In the genomic region with DNA sequence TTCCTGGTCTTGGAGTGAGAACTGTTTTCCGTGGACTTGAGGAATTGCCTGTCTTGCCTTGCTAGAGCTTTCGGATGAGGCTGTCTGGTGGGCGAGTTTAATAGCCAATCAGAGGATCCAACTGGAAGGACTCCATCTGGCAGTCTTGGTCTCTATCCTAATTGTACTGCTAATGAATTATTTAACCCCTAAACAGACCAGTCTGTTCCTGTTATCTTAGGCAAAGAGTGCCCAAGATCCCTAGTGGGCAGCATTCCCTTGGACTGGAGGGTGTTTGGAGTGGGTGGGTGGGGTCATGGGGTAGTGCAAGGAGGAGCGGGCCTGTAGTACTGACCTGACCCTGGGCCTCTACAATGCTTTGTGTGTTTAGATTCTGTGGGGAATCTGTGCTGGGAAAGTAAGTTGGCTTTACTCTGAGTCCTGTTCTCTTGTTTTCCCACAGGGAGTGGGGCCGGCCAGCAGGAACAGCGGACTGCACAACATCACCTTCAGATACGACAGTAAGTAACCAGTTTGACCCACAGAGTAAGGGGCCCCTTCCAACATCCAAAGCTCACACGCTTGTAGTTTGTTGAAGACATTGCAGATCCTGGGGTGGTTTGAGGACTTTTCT, we compare ENCODE assay signal across 9 mouse cellular contexts. TPM values are rescaled to one million over a fixed set of nuclear protein-coding genes. Genes with fewer than 3 reads are reported as not detected.
DNase-seq lines count a peak whose midpoint lies in the region; ATAC-seq and TF ChIP-seq lines count a peak whose summit lies in the region.
"Had no signal": no experiment of that assay in that cellular context is flagged by ENCODE, and none has a peak within 500 bp of the region (broad histone marks: within the 10 kb centered on the region; RNA-seq: fewer than 3 reads in every experiment).

No protein-coding gene starts in this region.

- H3K9ac ChIP-seq in midbrain, embryonic 16.5 days (ENCODE audit: low read depth, low read length): no peak overlapping the region
- H3K9ac ChIP-seq in hindbrain, embryonic 16.5 days (ENCODE audit: low read depth, low read length): no peak overlapping the region
- H3K9ac ChIP-seq in stomach, postnatal 0 days (ENCODE audit: low read length): no peak overlapping the region

- no peaks in the 10 kb centered on the region for H3K9me3 ChIP-seq in heart, embryonic 10.5 days
- no peaks in the 10 kb centered on the region for H3K9me3 ChIP-seq in midbrain, embryonic 16.5 days (replicated peaks; ENCODE audit: control insufficient read depth, low read length, poor library complexity, severe bottlenecking)
- no peaks in the 10 kb centered on the region for H3K9me3 ChIP-seq in midbrain, embryonic 10.5 days (replicated peaks)
- no peaks in the 10 kb centered on the region for H3K9me3 ChIP-seq in hindbrain, embryonic 16.5 days (ENCODE audit: control insufficient read depth, low read length)
- no peaks in the 10 kb centered on the region for H3K9me3 ChIP-seq in stomach, postnatal 0 days (ENCODE audit: control insufficient read depth, low read length)

- peak overlapping the region; percentile 8; the same call in 1 of the 2 replicates for H3K4me3 ChIP-seq in heart, embryonic 10.5 days
- no peak overlapping the region for H3K4me3 ChIP-seq in midbrain, embryonic 16.5 days (ENCODE audit: low read depth, low read length)
- H3K4me3 ChIP-seq in midbrain, embryonic 10.5 days: no peak overlapping the region
- no peak overlapping the region for H3K4me3 ChIP-seq in hindbrain, embryonic 16.5 days (ENCODE audit: low read length)
- H3K4me3 ChIP-seq in stomach, postnatal 0 days (ENCODE audit: low read depth, low read length): no peak overlapping the region

- TF ChIP-seq CTCF in stomach, postnatal 0 days (IDR thresholded peaks at IDR 0.05; ENCODE audit: low read depth): no peak

- H3K4me2 ChIP-seq in midbrain, embryonic 16.5 days (ENCODE audit: low read length): no peak overlapping the region
- H3K4me2 ChIP-seq in hindbrain, embryonic 16.5 days (ENCODE audit: low read length): no peak overlapping the region
- no peak overlapping the region for H3K4me2 ChIP-seq in stomach, postnatal 0 days (replicated peaks; ENCODE audit: low read depth)

- H3K27ac ChIP-seq in heart, embryonic 10.5 days: peak overlapping the region; percentile 84
- peak overlapping the region; percentile 11; the same call in 1 of the 2 replicates for H3K27ac ChIP-seq in midbrain, embryonic 16.5 days (ENCODE audit: low read length)
- H3K27ac ChIP-seq in midbrain, embryonic 10.5 days (replicated peaks): no peak overlapping the region
- no peak overlapping the region for H3K27ac ChIP-seq in hindbrain, embryonic 16.5 days (ENCODE audit: low read depth, low read length)
- H3K27ac ChIP-seq in stomach, postnatal 0 days (replicated peaks): peak overlapping the region; percentile 35

- DNase-seq in heart, embryonic 10.5 days (ENCODE audit: low spot score): no peak
- no peak for DNase-seq in heart, adult 9 months (ENCODE audit: low spot score in 2 of 2)
- DNase-seq in midbrain, embryonic 10.5 days (ENCODE audit: low spot score): no peak
- DNase-seq in stomach, postnatal 0 days (ENCODE audit: low spot score): no peak
- DNase-seq in adrenal gland, postnatal 14 days: no peak
- DNase-seq: lung, postnatal 14 days had no signal

- H3K4me1 ChIP-seq in heart, embryonic 10.5 days: peaks cover 66% of the 10 kb centered on the region
- H3K4me1 ChIP-seq in midbrain, embryonic 16.5 days (ENCODE audit: control insufficient read depth, insufficient read depth, low read length): no peaks in the 10 kb centered on the region; the same call in 1 of the 2 replicates
- H3K4me1 ChIP-seq in midbrain, embryonic 10.5 days: peaks cover 47% of the 10 kb centered on the region
- H3K4me1 ChIP-seq in hindbrain, embryonic 16.5 days (ENCODE audit: control insufficient read depth, insufficient read depth, low read depth, low read length): peaks cover 11% of the 10 kb centered on the region
- H3K4me1 ChIP-seq in stomach, postnatal 0 days (replicated peaks; ENCODE audit: control insufficient read depth, insufficient read depth): peaks cover 17% of the 10 kb centered on the region

- H3K36me3 ChIP-seq in heart, embryonic 10.5 days: no peaks in the 10 kb centered on the region
- no peaks in the 10 kb centered on the region for H3K36me3 ChIP-seq in midbrain, embryonic 16.5 days (ENCODE audit: control insufficient read depth, insufficient read depth, low read length)
- H3K36me3 ChIP-seq in midbrain, embryonic 10.5 days: peaks cover 21% of the 10 kb centered on the region
- no peaks in the 10 kb centered on the region for H3K36me3 ChIP-seq in hindbrain, embryonic 16.5 days (ENCODE audit: control insufficient read depth, insufficient read depth, low read length)
- H3K36me3 ChIP-seq in stomach, postnatal 0 days (ENCODE audit: control insufficient read depth, insufficient read depth, low read length): no peaks in the 10 kb centered on the region

- no peaks in the 10 kb centered on the region for H3K27me3 ChIP-seq in heart, embryonic 10.5 days (ENCODE audit: insufficient read depth, poor library complexity, severe bottlenecking)
- no peaks in the 10 kb centered on the region for H3K27me3 ChIP-seq in midbrain, embryonic 16.5 days (ENCODE audit: control insufficient read depth, insufficient read depth, low read depth, low read length)
- H3K27me3 ChIP-seq in midbrain, embryonic 10.5 days (ENCODE audit: low read depth, poor library complexity, severe bottlenecking): peaks cover 9% of the 10 kb centered on the region; the same call in 1 of the 2 replicates
- no peaks in the 10 kb centered on the region for H3K27me3 ChIP-seq in hindbrain, embryonic 16.5 days (replicated peaks; ENCODE audit: control insufficient read depth, insufficient read depth, low read length)
- H3K27me3 ChIP-seq in stomach, postnatal 0 days (ENCODE audit: control insufficient read depth, insufficient read depth, low read length): no peaks in the 10 kb centered on the region

- ATAC-seq in midbrain, embryonic 16.5 days: no peak
- peak; percentile 65 for ATAC-seq in hindbrain, embryonic 16.5 days
- ATAC-seq in stomach, postnatal 0 days (ENCODE audit: low FRiP score, low TSS enrichment): no peak
- no peak for ATAC-seq in monocyte, adult 5-6 weeks (replicated peaks; ENCODE audit: insufficient number of reproducible peaks, low FRiP score, low TSS enrichment, poor library complexity, severe bottlenecking)

- WGBS in heart, embryonic 10.5 days: 62% methylated on average over 8 of the region's 8 CpGs
- 56% methylated on average over 8 of the region's 8 CpGs for WGBS in midbrain, embryonic 16.5 days
- WGBS in midbrain, embryonic 10.5 days: 88% methylated on average over 8 of the region's 8 CpGs
- 39% methylated on average over 8 of the region's 8 CpGs for WGBS in hindbrain, embryonic 16.5 days
- 44% methylated on average over 8 of the region's 8 CpGs for WGBS in stomach, postnatal 0 days

- TF ChIP-seq EP300 in stomach, postnatal 0 days (optimal IDR thresholded peaks at IDR 0.05): no peak

RNA-seq across cellular contexts. Expression of gene Il17rd, which starts 37.3 kb away (rescaled TPM):
- polyA plus RNA-seq in heart, embryonic 10.5 days (2016; fragmentation: Nextera tagmentation; extraction: Ambion mirVana): 2.6 and 3.0 TPM in 2 replicates
- polyA plus RNA-seq in midbrain, embryonic 16.5 days (2015; fragmentation: Nextera tagmentation; extraction: Ambion mirVana): 1.9 and 2.3 TPM in 2 replicates
- polyA plus RNA-seq in midbrain, embryonic 10.5 days (2016; fragmentation: Nextera tagmentation; extraction: Ambion mirVana): 6.4 and 7.6 TPM in 2 replicates
- polyA plus RNA-seq in hindbrain, embryonic 16.5 days (2015; fragmentation: Nextera tagmentation; extraction: Ambion mirVana): 2.5 and 2.8 TPM in 2 replicates
- polyA plus RNA-seq in stomach, postnatal 0 days (2015; fragmentation: Nextera tagmentation; extraction: Ambion mirVana): 1.0 and 1.1 TPM in 2 replicates
- 3.6 and 5.2 TPM in 2 replicates for total RNA-seq in adrenal gland, postnatal 14 days (2021)
- 0.29 to 1.1 TPM (median 0.49 TPM) in 3 replicates for total RNA-seq in monocyte, adult 5-6 weeks (2017)

RNA-seq across cellular contexts. Expression of gene Arhgef3, which starts 38.7 kb away (rescaled TPM):
- polyA plus RNA-seq in heart, embryonic 10.5 days (2016; fragmentation: Nextera tagmentation; extraction: Ambion mirVana): 8.6 and 13.0 TPM in 2 replicates
- polyA plus RNA-seq in midbrain, embryonic 16.5 days (2015; fragmentation: Nextera tagmentation; extraction: Ambion mirVana): 7.8 and 10.8 TPM in 2 replicates
- polyA plus RNA-seq in midbrain, embryonic 10.5 days (2016; fragmentation: Nextera tagmentation; extraction: Ambion mirVana): 1.6 and 1.9 TPM in 2 replicates
- polyA plus RNA-seq in hindbrain, embryonic 16.5 days (2015; fragmentation: Nextera tagmentation; extraction: Ambion mirVana): 16.0 and 18.4 TPM in 2 replicates
- 13.1 and 14.1 TPM in 2 replicates for polyA plus RNA-seq in stomach, postnatal 0 days (2015; fragmentation: Nextera tagmentation; extraction: Ambion mirVana)
- 34.2 and 43.5 TPM in 2 replicates for total RNA-seq in adrenal gland, postnatal 14 days (2021)
- 243 to 292 TPM (median 261 TPM) in 3 replicates for total RNA-seq in monocyte, adult 5-6 weeks (2017)

Comparison
In these comparisons a context has a peak if more than half of its experiments do, and no peak if none do; other contexts are left out.
1. H3K27ac ChIP-seq: peak in heart, embryonic 10.5 days (single experiment), midbrain, embryonic 16.5 days (single experiment) and stomach, postnatal 0 days (single experiment); none in midbrain, embryonic 10.5 days (single experiment) and hindbrain, embryonic 16.5 days (single experiment).